Mouse (Mus musculus): Measurements from ENCODE around the gene C9orf72. TPM values are rescaled to one million over a fixed set of nuclear protein-coding genes. Genes with fewer than 3 reads are reported as not detected.
A peak's percentile ranks its signal among the peaks of the same experiment; 100 is the strongest.

Gene C9orf72
- polyA plus RNA-seq, 1 experiment: not detected

- H3K4me3 ChIP-seq (replicated peaks): no peak overlapping the region
- no peaks in the 10 kb centered on the region for H3K36me3 ChIP-seq (ENCODE audit: control insufficient read depth)
- TF ChIP-seq GATA1 (IDR thresholded peaks at IDR 0.05; ENCODE audit: low read length) (no peak), TAL1 (IDR thresholded peaks at IDR 0.05; ENCODE audit: low read length) (no peak)
- H3K27me3 ChIP-seq (ENCODE audit: control insufficient read depth): no peaks in the 10 kb centered on the region
- no peaks in the 10 kb centered on the region for H3K9me3 ChIP-seq (ENCODE audit: control insufficient read depth, low read length)
- no peaks in the 10 kb centered on the region for H3K4me1 ChIP-seq (ENCODE audit: control insufficient read depth)
These were observed 60.0 kb downstream of the C9orf72 start for GRCm38 (mm10) chr4:35165947-35166346.

DNA sequence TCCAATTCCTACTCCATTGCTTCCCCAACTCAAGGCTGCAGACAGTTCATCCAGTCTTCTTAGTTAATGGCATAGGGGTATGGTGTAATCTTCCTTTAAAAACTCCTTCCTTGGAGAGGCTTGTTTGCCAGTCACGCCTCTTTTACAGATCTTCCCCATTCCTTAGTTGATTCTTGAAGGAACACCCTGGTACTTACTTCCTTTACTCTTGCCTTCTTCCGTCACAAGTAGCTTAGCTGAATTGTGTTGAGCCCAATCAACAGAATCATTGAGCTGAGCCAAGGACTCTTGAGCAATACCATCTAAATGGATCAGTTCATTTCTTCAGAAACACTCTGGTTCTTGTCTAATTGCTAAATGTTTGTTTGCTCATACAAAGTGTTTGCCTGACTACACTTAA lies 60.7 kb downstream of the C9orf72 start:
- Histone ChIP-seq H3K4me1 (ENCODE audit: control insufficient read depth) (no peaks in the 10 kb centered on the region), H3K9me3 (ENCODE audit: control insufficient read depth, low read length) (no peaks in the 10 kb centered on the region), H3K4me3 (replicated peaks) (no peak overlapping the region), H3K27me3 (ENCODE audit: control insufficient read depth) (no peaks in the 10 kb centered on the region), H3K36me3 (ENCODE audit: control insufficient read depth) (no peaks in the 10 kb centered on the region)
- TF ChIP-seq GATA1 (IDR thresholded peaks at IDR 0.05; ENCODE audit: low read length) (no peak), TAL1 (IDR thresholded peaks at IDR 0.05; ENCODE audit: low read length) (no peak)

GRCm38 (mm10) chr4:35157815-35158214 lies 68.2 kb downstream of the C9orf72 start:
- Histone ChIP-seq H3K9me3 (ENCODE audit: control insufficient read depth, low read length) (no peaks in the 10 kb centered on the region), H3K4me1 (ENCODE audit: control insufficient read depth) (peaks cover 21% of the 10 kb centered on the region), H3K27me3 (ENCODE audit: control insufficient read depth) (peaks cover 31% of the 10 kb centered on the region), H3K4me3 (replicated peaks) (no peak overlapping the region), H3K36me3 (ENCODE audit: control insufficient read depth) (no peaks in the 10 kb centered on the region)
- TF ChIP-seq TAL1 (IDR thresholded peaks at IDR 0.05; ENCODE audit: low read length): no peak
- TF ChIP-seq GATA1 (IDR thresholded peaks at IDR 0.05; ENCODE audit: low read length): no peak

- Histone ChIP-seq H3K27me3 (ENCODE audit: control insufficient read depth) (peaks cover 31% of the 10 kb centered on the region), H3K4me3 (replicated peaks) (peak within 1 kb of the TSS; percentile 62)
- TF ChIP-seq GATA1 (IDR thresholded peaks at IDR 0.05; ENCODE audit: low read length): no peak
- no peak for TF ChIP-seq TAL1 (IDR thresholded peaks at IDR 0.05; ENCODE audit: low read length)
These were observed 69.0 kb downstream of the C9orf72 start, which contains the start of gene Mob3b for GRCm38 (mm10) chr4:35156751-35157611. Gene Mob3b (minus strand): TSS chr4:35157484.

GRCm38 (mm10) chr4:35156149-35156611 lies 69.8 kb downstream of the C9orf72 start:
- H3K4me3 ChIP-seq (replicated peaks): peak overlapping the region; percentile 62
- TF ChIP-seq GATA1 (IDR thresholded peaks at IDR 0.05; ENCODE audit: low read length) (no peak), TAL1 (IDR thresholded peaks at IDR 0.05; ENCODE audit: low read length) (no peak)
- H3K9me3 ChIP-seq (ENCODE audit: control insufficient read depth, low read length): no peaks in the 10 kb centered on the region
- peaks cover 31% of the 10 kb centered on the region for H3K27me3 ChIP-seq (ENCODE audit: control insufficient read depth)
- no peaks in the 10 kb centered on the region for H3K36me3 ChIP-seq (ENCODE audit: control insufficient read depth)
- peaks cover 21% of the 10 kb centered on the region for H3K4me1 ChIP-seq (ENCODE audit: control insufficient read depth)

More at GRCm38 (mm10) chr4:35156751-35157611, 69.0 kb downstream of the C9orf72 start, which contains the start of gene Mob3b:
- H3K4me1 ChIP-seq (ENCODE audit: control insufficient read depth): peaks cover 21% of the 10 kb centered on the region
- no peaks in the 10 kb centered on the region for H3K36me3 ChIP-seq (ENCODE audit: control insufficient read depth)
- H3K9me3 ChIP-seq (ENCODE audit: control insufficient read depth, low read length): no peaks in the 10 kb centered on the region

- Histone ChIP-seq H3K9me3 (ENCODE audit: control insufficient read depth, low read length) (no peaks in the 10 kb centered on the region), H3K27me3 (ENCODE audit: control insufficient read depth) (peaks cover 31% of the 10 kb centered on the region), H3K36me3 (ENCODE audit: control insufficient read depth) (no peaks in the 10 kb centered on the region), H3K4me1 (ENCODE audit: control insufficient read depth) (peaks cover 21% of the 10 kb centered on the region), H3K4me3 (replicated peaks) (peak overlapping the region; percentile 62)
- TF ChIP-seq GATA1 (IDR thresholded peaks at IDR 0.05; ENCODE audit: low read length) (no peak), TAL1 (IDR thresholded peaks at IDR 0.05; ENCODE audit: low read length) (no peak)
These were observed 70.6 kb downstream of the C9orf72 start for GRCm38 (mm10) chr4:35155132-35155922.

DNA sequence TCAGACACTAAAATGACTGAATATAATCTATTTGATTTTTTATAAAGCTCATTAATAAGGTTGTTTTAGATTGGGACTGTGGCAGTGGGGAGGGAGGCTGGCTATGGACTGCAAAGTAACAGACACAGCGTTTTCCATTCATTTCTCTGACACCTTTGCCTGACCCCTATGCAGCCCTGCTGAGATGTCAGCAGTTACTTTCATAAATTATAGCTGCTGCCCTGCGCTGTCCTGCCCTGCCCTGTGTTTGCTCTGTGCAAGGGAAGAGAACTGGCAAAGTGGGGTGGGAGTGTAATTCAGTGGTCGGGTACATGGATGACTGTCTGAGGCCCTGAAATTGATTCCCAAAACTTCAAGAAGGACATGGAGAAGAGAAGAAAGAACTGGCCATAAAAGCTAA lies 71.9 kb downstream of the C9orf72 start:
- Histone ChIP-seq H3K9me3 (ENCODE audit: control insufficient read depth, low read length) (no peaks in the 10 kb centered on the region), H3K36me3 (ENCODE audit: control insufficient read depth) (no peaks in the 10 kb centered on the region), H3K27me3 (ENCODE audit: control insufficient read depth) (peaks cover 31% of the 10 kb centered on the region), H3K4me3 (replicated peaks) (no peak overlapping the region), H3K4me1 (ENCODE audit: control insufficient read depth) (peaks cover 21% of the 10 kb centered on the region)
- TF ChIP-seq GATA1 (IDR thresholded peaks at IDR 0.05; ENCODE audit: low read length): no peak
- no peak for TF ChIP-seq TAL1 (IDR thresholded peaks at IDR 0.05; ENCODE audit: low read length)

DNA sequence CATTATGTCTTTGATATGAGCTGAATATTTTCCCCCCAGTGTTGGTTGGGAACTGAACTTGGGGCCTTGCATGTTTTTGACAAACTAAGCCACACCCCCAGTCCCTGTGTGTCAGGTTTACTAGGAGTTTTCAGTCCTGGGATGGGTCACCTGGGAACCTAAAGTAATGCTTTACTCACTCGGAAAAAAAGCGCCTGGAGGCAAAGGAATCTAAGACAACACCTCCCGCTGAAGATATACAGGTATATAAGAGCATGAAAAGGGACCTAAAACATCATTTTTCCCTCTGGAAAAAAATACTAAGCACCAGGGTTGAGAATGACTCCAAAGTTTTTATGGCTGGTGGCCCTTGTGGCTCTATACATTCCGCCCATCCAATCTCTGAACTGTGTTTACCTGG lies 74.2 kb downstream of the C9orf72 start, which contains the start of gene Ifnk:
Gene Ifnk, plus strand, starts transcription at position 301 of the 400 bp plus-strand sequence.
- Histone ChIP-seq H3K4me1 (ENCODE audit: control insufficient read depth) (peaks cover 12% of the 10 kb centered on the region), H3K36me3 (ENCODE audit: control insufficient read depth) (no peaks in the 10 kb centered on the region), H3K4me3 (replicated peaks) (no peak within 1 kb of the TSS), H3K9me3 (ENCODE audit: control insufficient read depth, low read length) (no peaks in the 10 kb centered on the region), H3K27me3 (ENCODE audit: control insufficient read depth) (peaks cover 19% of the 10 kb centered on the region)
- TF ChIP-seq GATA1 (IDR thresholded peaks at IDR 0.05; ENCODE audit: low read length): no peak
- no peak for TF ChIP-seq TAL1 (IDR thresholded peaks at IDR 0.05; ENCODE audit: low read length)

GRCm38 (mm10) chr4:35150706-35151105 lies 75.3 kb downstream of the C9orf72 start:
- TF ChIP-seq TAL1 (IDR thresholded peaks at IDR 0.05; ENCODE audit: low read length) (no peak), GATA1 (IDR thresholded peaks at IDR 0.05; ENCODE audit: low read length) (no peak)
- no peak overlapping the region for H3K4me3 ChIP-seq (replicated peaks)
- H3K9me3 ChIP-seq (ENCODE audit: control insufficient read depth, low read length): no peaks in the 10 kb centered on the region
- peaks cover 8% of the 10 kb centered on the region for H3K27me3 ChIP-seq (ENCODE audit: control insufficient read depth)
- H3K4me1 ChIP-seq (ENCODE audit: control insufficient read depth): peaks cover 1% of the 10 kb centered on the region
- H3K36me3 ChIP-seq (ENCODE audit: control insufficient read depth): no peaks in the 10 kb centered on the region

Measured in erythroblast, embryonic 14.5 days (primary cell).